Comparison of ENCODE assay signal across 24 mouse cellular contexts in the genomic region with DNA sequence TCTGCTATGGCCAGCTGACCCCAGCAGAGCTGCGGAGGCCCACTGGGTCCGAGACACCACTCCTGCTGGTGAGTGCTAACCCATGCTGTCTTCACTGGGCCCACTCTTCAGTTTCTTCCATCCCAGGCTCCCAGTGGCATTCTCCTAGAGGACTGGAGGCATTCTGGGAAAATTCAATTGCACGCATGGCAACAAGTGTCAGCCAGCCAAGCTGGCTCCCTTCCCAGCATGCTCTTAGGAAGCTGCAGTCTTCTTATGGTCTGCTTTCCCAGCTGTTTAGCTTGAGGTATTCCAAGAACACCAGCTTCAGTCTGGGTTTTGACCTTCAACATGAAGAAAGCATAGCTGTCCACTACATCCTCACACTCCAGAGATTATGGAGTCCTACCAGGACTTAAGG. TPM values are rescaled to one million over a fixed set of nuclear protein-coding genes. Genes with fewer than 3 reads are reported as not detected.
DNase-seq lines count a peak whose midpoint lies in the region; ATAC-seq lines count a peak whose summit lies in the region.
"Had no signal": no experiment of that assay in that cellular context is flagged by ENCODE, and none has a peak within 500 bp of the region (broad histone marks: within the 10 kb centered on the region; RNA-seq: fewer than 3 reads in every experiment).

No protein-coding gene starts in this region.

- intact Hi-C loops in left cerebral cortex, postnatal 4 days (cut with DNase I): loop anchor here (10.0 kb wide), 1 partner anchor 238 kb away; no protein-coding TSS in a partner anchor

- peak; percentile 91 for DNase-seq in heart, adult 11 months
- DNase-seq in left cerebral cortex, postnatal 4 days: peak; percentile 48
- DNase-seq in left cerebral cortex, adult 18-20 months (ENCODE audit: low spot score in 2 of 2): no peak
- DNase-seq in testis, postnatal 10 days (ENCODE audit: low spot score): peak; percentile 49
- DNase-seq in testis, postnatal 14 days (ENCODE audit: low spot score): no peak
- DNase-seq in lung, postnatal 4 days: peak; percentile 12 to 50
- DNase-seq in embryo, embryonic 9.5 days (ENCODE audit: extremely low spot score): no peak
- DNase-seq: adrenal gland, postnatal 25 days; thymus, postnatal 36 days had no signal

- no peaks in the 10 kb centered on the region for H3K9me3 ChIP-seq in heart, embryonic 12.5 days (replicated peaks)
- H3K9me3 ChIP-seq: embryonic facial prominence, embryonic 12.5 days; forebrain, embryonic 10.5 days; heart, embryonic 13.5 days; hindbrain, embryonic 13.5 days; limb, embryonic 12.5 days had no signal

- no peak for ATAC-seq in heart, embryonic 12.5 days (ENCODE audit: insufficient number of reproducible peaks, low FRiP score)
- ATAC-seq: CD4-positive, CD25-positive, alpha-beta regulatory T cell, adult 4 months; intestine, postnatal 0 days had no signal

- 83% methylated on average over 3 of the region's 3 CpGs for WGBS in heart, embryonic 12.5 days

- H3K4me1 ChIP-seq in heart, embryonic 12.5 days (replicated peaks): no peaks in the 10 kb centered on the region
- H3K4me1 ChIP-seq: embryonic facial prominence, embryonic 12.5 days; forebrain, embryonic 10.5 days; heart, embryonic 13.5 days; hindbrain, embryonic 13.5 days; limb, embryonic 12.5 days had no signal

- no peaks in the 10 kb centered on the region for H3K27me3 ChIP-seq in heart, embryonic 12.5 days (replicated peaks)
- H3K27me3 ChIP-seq: embryonic facial prominence, embryonic 12.5 days; hindbrain, embryonic 13.5 days; limb, embryonic 12.5 days had no signal

- no peak overlapping the region for H3K9ac ChIP-seq in heart, embryonic 12.5 days
- H3K9ac ChIP-seq: embryonic facial prominence, embryonic 12.5 days; heart, embryonic 13.5 days; hindbrain, embryonic 13.5 days; limb, embryonic 12.5 days; liver, embryonic 14.5 days had no signal

- no peak overlapping the region for H3K4me2 ChIP-seq in heart, embryonic 12.5 days
- H3K4me2 ChIP-seq: embryonic facial prominence, embryonic 12.5 days; heart, embryonic 13.5 days; hindbrain, embryonic 13.5 days; limb, embryonic 12.5 days had no signal

- no peak overlapping the region for H3K4me3 ChIP-seq in heart, embryonic 12.5 days
- H3K4me3 ChIP-seq: embryonic facial prominence, embryonic 12.5 days; forebrain, embryonic 10.5 days; heart, embryonic 13.5 days; hindbrain, embryonic 13.5 days; limb, embryonic 12.5 days had no signal

- H3K36me3 ChIP-seq in heart, embryonic 12.5 days: no peaks in the 10 kb centered on the region
- H3K36me3 ChIP-seq: embryonic facial prominence, embryonic 12.5 days; forebrain, embryonic 10.5 days; heart, embryonic 13.5 days; hindbrain, embryonic 13.5 days; limb, embryonic 12.5 days had no signal

- no peak overlapping the region for H3K27ac ChIP-seq in heart, embryonic 12.5 days (ENCODE audit: poor library complexity, severe bottlenecking)
- H3K27ac ChIP-seq: embryonic facial prominence, embryonic 12.5 days; forebrain, embryonic 10.5 days; heart, embryonic 13.5 days; hindbrain, embryonic 13.5 days; limb, embryonic 12.5 days; liver, embryonic 14.5 days; stomach, postnatal 0 days had no signal

RNA-seq across cellular contexts. Expression of gene Kcna10, which starts 0.3 kb away (rescaled TPM):
- not detected in 2 replicates for polyA plus RNA-seq in heart, embryonic 12.5 days (2016; fragmentation: Nextera tagmentation; extraction: Ambion mirVana)
- under 1 TPM in 1 of 2 experiments, not detected in 1; 0.54 TPM for total RNA-seq in left cerebral cortex, postnatal 4 days (2021)
- not detected for total RNA-seq in left cerebral cortex, adult 18-20 months (2021)
- total RNA-seq: adrenal gland, postnatal 25 days; layer of hippocampus, postnatal 14 days; megakaryocyte, adult 5-6 weeks; MEL; monocyte, adult 5-6 weeks had no signal
- polyA plus RNA-seq: CD4-positive, CD25-positive, alpha-beta regulatory T cell, adult 4 months; embryonic facial prominence, embryonic 12.5 days; forebrain, embryonic 10.5 days; heart, embryonic 13.5 days; hindbrain, embryonic 13.5 days; intestine, postnatal 0 days; limb, embryonic 12.5 days; liver, embryonic 14.5 days; neural tube, embryonic 14.5 days; stomach, postnatal 0 days had no signal

RNA-seq across cellular contexts. Expression of gene Cym, which starts 38.4 kb away (rescaled TPM):
- 0.18 TPM in 1 of 2 replicates, not detected in the other for polyA plus RNA-seq in heart, embryonic 12.5 days (2016; fragmentation: Nextera tagmentation; extraction: Ambion mirVana)
- total RNA-seq in left cerebral cortex, postnatal 4 days (2021): not detected
- not detected for total RNA-seq in left cerebral cortex, adult 18-20 months (2021)
- total RNA-seq: layer of hippocampus, postnatal 14 days; monocyte, adult 5-6 weeks had no signal
- polyA plus RNA-seq: forebrain, embryonic 10.5 days; limb, embryonic 12.5 days had no signal

RNA-seq across cellular contexts. Expression of gene A630076J17Rik, which starts 47.2 kb away (rescaled TPM):
- polyA plus RNA-seq in heart, embryonic 12.5 days (2016; fragmentation: Nextera tagmentation; extraction: Ambion mirVana): not detected in 2 replicates
- total RNA-seq in left cerebral cortex, postnatal 4 days (2021): not detected
- total RNA-seq in left cerebral cortex, adult 18-20 months (2021): not detected
- total RNA-seq: adrenal gland, postnatal 25 days; layer of hippocampus, postnatal 14 days; megakaryocyte, adult 5-6 weeks; MEL; monocyte, adult 5-6 weeks had no signal
- polyA plus RNA-seq: CD4-positive, CD25-positive, alpha-beta regulatory T cell, adult 4 months; embryonic facial prominence, embryonic 12.5 days; forebrain, embryonic 10.5 days; heart, embryonic 13.5 days; hindbrain, embryonic 13.5 days; limb, embryonic 12.5 days; liver, embryonic 14.5 days; neural tube, embryonic 14.5 days had no signal

RNA-seq across cellular contexts. Expression of gene Prok1, which starts 56.3 kb away (rescaled TPM):
- polyA plus RNA-seq in heart, embryonic 12.5 days (2016; fragmentation: Nextera tagmentation; extraction: Ambion mirVana): not detected in 2 replicates
- total RNA-seq in left cerebral cortex, postnatal 4 days (2021): not detected
- total RNA-seq in left cerebral cortex, adult 18-20 months (2021): under 1 TPM in 1 of 2 experiments, not detected in 1; 0.14 TPM
- total RNA-seq: layer of hippocampus, postnatal 14 days; megakaryocyte, adult 5-6 weeks; MEL; monocyte, adult 5-6 weeks had no signal
- polyA plus RNA-seq: CD4-positive, CD25-positive, alpha-beta regulatory T cell, adult 4 months; embryonic facial prominence, embryonic 12.5 days; forebrain, embryonic 10.5 days; heart, embryonic 13.5 days; intestine, postnatal 0 days had no signal

Comparison
In these comparisons a context has a peak if more than half of its experiments do, and no peak if none do; other contexts are left out.
1. DNase-seq: peak in heart, adult 11 months (single experiment), left cerebral cortex, postnatal 4 days (single experiment), testis, postnatal 10 days (single experiment) and lung, postnatal 4 days (2 of 2); none in left cerebral cortex, adult 18-20 months (0 of 2), testis, postnatal 14 days (single experiment) and embryo, embryonic 9.5 days (single experiment).